Mouse (Mus musculus) cerebellum, postnatal 25 days (tissue): Measurements from ENCODE around the gene Echs1.

ENCODE experiments used
- DNase-seq, 2 experiments: peaks; one replicate each; pipeline ENCODE4 v3.0.0; 2021; ENCODE audit warnings: mixed read lengths in 2 of 2

Gene Echs1

DNA sequence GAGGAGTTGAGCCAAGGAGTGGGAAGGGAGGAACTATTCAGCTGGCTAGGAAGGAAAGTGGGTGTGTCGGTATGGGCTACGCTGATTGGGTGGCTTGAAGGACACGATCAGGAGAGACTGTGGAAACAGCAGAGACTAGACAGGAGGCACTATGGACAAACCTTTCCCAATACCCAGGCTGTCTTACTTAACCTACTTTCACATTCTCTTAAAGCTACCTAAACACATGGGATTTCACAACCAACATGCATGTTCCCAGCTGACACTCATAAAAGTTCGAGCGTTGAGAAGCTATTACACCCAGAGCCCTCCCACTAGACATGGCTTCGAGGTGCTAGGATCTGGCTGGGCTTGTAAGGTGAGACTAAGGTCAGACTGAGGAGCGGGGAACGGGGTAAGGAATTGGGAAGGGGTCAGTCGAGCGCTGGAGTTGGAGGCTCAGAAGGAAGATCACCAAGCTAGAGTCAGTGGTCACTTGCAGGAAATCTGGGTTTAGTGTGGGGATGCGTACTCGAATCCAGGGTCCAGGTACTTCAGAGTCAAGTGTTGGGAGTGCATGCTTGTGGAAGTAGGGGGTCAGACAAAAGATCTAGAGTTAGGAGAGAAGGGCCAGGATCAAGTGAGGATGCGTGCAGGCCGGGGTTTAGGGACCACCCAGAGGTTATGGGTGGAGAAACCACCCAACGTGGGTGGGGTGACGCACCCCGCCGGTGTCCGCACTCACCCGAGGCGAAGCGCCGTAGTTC, 520 bp downstream of the Echs1 start, which contains the start of gene Paox:
Paox (plus strand) TSS at position 217 of the 746 bp plus-strand sequence.
- peak in 1 of 2 experiments; percentile 36 for DNase-seq

DNA sequence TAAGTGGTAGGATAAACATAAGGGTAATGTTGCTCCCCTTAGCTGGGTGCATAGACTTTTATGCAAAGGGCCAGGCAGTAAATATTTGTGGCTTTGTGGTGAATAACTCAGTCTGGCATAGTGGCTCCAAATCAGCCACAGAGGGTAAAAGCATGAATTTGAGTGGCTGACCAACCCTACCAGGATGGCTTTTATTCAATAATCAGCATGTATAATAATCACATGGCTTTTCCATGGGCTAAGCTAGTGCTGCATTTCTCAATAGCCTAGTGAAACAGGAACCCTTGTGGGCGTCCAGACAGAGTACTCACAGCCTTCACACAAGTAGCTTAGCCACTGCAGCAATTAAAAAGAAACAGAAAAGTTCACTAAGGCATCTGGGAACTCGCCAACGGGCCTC, 4.3 kb downstream of the Echs1 start:
- no peak for DNase-seq

DNA sequence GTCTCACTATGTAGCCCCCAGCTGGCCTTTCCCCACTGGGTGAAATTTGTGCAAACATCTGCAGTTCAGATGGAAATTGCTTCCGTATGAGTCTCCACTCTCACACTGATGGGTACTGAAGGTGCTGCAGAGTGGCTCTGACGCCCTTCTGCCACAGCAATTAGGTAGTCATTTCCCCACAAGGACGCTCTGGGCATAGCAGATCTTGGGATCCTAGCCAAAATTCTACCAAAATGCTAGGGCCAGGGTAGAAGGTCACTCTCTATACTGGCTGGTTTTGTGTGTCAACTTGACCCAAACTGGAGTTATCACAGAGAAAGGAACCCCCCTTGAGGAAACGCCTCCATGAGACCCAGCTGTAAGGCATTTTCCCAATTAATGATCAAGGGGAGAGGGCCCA, 12.3 kb downstream of the Echs1 start:
- no peak for DNase-seq

DNA sequence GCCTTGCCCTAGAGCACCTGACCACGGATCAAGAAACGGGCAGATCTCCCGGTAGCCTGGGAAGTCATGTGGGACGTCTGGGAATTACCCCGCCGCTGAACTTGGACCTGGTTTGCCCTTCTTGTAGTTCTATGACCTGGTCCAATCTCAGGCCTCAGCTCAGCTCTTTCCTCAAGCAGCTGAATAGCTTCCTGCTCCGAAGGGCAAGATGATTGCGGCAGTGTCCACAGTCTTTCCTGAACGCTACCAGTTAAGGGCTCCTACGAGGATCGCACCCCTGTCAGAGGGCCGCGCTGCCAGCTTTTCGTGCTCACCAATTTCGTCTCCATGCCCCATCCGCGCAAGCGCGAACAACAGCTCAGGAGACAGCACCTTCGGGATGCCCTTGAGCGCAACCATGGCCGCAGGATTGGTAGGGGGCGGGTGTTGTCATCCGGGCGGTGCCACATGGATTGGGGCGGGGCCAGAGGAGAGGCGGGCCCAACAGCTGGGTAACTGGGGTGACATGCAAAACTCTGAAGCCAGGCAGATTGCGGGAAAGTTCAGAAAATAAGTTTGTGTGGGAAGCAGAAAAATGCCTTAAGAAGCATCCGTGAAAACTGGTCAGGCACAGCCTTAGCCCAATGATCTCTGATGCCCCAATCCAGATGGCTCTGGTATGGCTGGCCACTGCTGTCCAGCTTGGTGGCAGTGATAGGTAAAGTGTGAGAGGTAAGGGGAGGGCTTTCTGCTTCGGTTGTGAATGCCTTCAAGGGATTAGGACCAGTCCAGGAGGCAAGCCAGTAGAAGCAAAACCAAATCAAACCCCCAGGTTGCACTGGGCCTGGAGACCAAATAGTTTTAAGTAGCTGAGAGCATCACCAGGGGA, 14.0 kb downstream of the Echs1 start, which contains the start of gene Fuom:
Fuom (minus strand) TSS at position 449 of the 868 bp plus-strand sequence.
- DNase-seq = peak; percentile 85 to 89

DNA sequence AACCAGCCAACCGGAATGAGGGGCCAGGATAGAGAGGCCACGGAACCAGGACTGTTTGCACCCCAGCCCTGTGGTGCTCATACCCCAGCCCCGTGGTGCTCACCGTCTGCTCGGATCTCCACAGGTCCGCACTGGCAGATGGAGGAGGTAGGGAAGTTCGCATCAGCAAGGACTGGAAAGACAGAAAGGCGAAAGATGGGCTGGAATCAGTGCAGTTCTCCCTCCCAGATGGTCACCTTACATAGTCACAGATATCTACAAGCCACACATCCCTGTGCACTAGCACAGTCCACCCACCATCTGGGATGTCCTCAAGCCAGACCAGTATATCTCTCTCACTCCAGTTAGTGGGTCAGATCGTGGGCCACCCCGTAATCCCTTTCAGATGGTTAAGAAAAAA, 14.8 kb downstream of the Echs1 start:
- peak in 1 of 2 experiments; percentile 44 for DNase-seq

DNA sequence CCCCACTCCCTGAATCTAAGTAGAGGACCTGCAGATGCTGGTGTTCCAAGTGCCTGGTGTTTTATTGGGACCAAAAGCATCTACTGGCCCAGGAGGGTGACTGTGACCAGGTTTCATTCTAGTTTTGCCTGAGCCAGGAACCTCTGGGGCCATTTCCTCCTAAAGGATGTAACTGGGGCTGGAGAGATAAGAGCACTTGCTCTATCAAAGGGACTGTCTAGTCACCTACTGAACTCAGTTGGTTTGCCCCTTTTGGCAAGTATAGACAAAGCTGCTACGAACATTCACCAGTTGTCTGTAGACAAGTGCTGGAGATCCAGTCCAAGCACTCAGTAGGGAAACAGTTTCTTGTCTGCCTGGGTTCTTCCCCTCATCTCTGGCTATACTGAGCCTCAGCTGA, 17.8 kb downstream of the Echs1 start:
- no peak for DNase-seq

DNA sequence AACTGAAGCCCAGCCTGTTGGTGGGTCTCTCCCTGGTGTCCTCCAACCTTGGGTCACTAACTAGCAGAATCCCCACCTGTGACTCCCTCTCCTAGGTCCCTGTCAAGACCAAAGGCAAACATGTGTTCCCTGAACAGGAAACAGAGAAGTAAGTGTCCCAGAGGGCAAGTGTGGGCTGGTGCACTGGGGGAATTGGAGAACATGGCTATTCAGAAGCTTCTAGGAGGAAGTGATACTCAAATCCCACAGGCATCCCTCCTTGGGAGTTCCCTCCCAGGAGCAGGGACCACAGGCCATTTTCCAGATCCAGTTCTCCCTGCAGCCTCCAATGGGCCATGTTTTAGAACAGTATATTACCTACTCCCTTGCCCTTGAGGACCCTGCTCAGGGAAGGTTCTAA, 20.2 kb downstream of the Echs1 start:
- no peak for DNase-seq

DNA sequence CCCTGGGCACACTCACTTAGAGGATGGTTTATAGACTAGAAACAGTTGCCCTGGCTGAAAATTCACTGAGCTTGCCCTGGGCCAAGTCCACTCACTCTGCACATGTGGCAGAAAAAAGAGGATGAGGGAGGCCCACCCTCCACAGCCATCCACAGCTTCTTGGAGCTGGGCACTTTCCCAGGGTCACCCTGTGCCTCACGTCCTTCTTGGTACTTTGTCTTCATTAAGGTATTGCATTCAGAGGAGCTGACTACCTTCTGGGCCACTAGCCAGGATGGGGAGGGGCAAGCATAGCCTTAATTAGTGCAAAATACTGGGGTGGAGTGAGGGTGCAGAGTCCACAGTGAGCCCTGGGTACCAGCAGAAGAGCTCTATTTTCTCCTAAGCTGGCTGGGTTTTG, 20.7 kb downstream of the Echs1 start:
- DNase-seq = no peak

DNA sequence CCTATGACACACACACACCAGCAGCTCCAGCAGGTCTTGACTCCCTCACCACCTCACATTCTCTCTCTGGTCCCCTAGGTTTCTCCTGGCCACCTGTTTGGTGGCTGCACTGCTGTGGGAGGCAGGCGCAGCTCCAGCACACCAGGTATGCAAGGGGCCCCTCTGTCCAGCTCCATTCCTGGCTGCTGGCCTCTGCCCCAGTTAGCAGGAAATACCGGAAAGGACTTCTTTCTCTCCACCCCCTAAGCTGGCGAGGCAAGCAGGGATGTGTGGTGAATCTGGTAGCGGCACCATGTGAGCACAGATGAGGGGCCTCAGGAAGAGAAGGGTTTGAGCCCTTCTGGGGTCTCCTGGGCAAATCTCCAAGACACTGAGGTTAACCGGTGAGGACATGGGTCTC, 21.3 kb downstream of the Echs1 start:
- DNase-seq = no peak

DNA sequence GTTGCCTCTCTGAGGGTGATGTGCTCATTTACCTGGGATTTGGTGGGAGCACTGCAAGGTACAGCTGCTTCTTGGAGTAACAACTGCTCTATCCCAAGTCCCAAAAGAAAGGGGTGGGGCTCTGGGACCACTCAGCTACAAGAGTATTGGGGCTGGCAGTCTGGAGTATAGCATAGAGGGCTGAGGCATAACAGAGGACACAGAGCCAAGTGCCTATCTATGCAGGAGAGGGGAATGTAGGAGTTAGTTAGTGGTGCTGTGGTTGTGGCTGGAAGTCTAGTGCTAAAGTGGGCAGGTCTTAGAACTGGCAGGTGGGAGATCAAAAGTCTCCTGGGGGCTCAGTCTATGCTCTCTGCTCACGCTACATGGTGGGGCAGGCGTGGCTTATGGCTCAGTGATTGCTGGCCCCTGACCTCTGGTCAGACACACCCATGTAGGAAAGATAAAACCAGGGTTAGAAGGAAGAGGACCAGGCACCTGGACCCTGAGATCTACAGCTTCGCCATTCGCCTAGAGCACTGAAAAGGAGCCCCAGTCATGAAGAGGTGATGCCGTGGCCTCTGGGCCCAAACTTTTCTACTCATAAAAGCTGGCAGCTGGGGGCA, 23.2 kb downstream of the Echs1 start, which contains the start of gene Prap1:
Prap1 (plus strand) TSS at position 472 of the 605 bp plus-strand sequence.
- no peak for DNase-seq

DNA sequence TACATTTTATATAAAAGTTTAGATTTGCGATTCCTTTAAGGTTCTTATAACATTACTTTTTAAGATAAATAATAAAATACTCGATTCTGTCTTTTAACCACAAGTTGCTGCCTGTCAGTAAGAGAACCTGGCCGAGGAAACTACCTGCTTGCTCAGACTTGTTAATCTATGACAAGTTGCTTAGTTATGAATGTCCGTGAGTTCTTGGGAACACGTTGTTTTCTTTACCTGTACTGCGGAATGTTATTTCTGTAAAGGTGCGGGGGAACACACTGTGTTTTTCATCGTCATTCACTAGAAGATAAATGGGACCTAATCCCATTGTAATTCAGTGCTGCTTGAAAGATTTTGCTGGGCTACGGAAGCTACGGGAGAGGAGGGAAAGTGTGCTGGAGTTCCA, 25.7 kb downstream of the Echs1 start:
- DNase-seq = no peak

DNA sequence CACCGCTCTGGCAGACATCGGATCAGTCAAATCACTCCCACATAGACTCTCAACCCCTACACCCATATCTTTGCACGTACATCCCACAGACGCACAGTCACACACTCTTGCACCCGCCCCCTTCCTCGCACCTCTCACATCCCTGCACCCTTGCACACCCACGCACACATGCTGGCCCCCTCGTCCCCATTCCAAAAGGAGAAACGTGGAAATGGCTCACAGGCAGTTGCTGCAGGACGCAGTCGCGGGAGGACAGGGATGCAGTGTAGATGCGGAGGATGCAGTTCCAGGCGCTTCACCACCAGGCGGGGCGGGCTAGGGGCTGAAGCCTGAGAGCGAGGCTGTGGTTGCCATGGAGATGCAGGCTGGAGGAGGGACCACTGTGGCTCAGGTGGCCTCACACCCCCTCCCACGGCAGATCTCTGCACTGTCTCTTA, 34.0 kb downstream of the Echs1 start, which contains the start of gene Caly:
Caly (minus strand) TSS at position 307 of the 437 bp plus-strand sequence.
- DNase-seq = peak; percentile 78 to 87

DNA sequence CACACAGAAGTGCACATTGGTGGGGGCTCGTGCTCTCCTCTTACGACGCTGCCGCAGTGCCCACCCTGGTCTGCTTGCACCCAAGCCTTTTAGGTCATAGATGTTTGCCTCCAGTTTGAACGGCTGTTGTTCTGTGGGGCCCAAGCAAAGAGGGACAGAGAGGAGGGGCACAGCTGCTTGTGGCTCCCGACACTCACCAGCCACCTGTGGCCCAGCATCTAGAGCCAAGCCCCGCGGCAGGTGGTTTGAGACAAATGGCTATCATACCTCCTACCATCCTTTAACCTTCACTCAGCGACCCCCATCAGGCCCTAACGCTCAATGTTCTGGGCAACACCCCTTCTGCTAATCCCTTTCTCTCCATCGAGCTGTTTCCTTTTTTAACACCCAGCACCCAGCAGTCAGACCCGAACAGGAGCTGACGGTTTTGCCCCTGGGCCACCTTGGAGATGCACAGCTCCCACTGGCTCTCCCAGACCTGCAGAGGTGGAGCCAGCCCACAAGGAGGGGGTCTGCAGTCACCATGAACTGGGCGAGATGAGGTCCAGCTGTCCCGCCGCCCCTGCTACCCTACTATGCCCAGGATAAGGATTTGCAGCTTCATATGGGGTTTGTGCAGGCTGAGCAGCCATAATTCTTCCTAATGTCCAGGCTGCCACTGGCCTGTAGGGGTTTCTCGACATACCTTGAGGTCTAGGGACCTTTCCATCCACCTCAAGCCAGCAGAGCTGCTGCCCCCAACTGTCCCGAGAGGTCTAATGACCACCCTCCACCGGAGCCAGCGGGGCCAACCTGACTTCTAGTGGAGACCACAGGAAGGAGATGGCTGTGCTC, 34.7 kb downstream of the Echs1 start:
- peak; percentile 58 to 67 for DNase-seq

DNA sequence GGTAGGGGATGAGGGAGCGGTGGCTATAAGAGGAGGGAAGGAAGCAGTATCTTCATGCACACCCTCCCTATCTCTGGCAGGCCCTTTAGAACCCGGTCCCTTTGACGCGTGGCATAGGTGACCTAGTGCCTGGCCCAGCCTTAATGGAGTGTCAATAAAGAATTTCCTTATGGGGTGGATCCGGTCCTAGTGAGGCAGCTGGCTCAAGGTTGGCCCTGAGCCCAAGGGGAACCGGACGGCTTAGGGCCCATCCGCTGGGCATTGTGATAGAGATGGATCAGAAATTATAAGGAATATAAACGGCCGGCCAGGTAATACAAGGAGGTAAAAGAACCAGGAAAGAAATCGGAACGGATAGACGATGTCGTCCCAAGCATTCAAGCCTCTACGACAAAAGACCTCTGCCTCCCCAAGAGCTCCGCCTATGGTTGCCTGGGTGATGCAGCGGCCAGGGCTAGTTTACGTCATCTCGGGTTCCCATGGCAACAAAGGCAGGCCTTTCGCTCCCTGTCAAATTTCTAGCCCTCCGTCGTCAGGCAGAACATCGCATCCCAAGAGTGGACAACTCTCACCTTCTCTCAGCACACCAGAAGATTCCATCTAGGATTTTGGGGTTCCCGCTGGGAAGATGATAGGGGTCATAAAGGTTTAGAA, 35.6 kb downstream of the Echs1 start:
- DNase-seq = peak; percentile 89 to 94

DNA sequence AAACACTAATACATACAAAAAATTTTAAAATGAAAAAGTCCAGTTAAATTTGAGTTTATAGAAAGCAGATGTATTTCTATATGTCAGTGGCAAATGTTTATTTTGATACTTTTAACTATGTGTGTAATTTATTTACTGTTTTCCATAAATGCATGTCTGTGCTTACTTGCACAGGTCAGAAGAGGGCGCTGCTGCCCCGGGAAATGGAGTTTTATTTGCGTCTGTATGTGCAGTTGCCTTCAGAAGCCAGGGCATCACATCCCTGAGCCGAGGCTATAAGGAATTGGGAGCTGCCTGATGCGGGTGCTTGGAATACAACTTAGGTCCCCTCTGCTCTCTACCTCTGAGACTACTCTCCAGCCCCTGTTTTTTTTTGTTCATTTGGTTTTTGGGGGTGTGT, 37.6 kb downstream of the Echs1 start:
- DNase-seq = peak; percentile 83 to 89

DNA sequence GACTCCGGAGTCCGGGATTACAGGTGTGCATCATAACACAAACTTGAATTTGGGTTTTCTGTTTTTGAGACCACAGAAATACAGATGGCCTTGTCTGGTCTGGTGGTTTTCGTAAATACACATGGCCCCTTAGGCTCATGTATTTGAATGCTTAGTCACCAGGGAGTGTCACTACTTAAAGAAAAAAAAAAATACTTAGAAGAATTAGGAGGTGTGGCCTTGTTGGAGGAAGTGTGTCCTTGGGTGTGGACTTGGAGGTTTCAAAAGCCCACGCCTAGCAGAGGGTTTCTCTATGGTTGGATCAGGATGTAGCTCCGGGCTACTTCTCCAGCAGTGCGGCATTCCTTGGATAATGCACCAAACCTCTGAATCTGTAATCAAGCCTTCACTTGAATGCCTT, 38.6 kb downstream of the Echs1 start:
- DNase-seq = no peak

DNA sequence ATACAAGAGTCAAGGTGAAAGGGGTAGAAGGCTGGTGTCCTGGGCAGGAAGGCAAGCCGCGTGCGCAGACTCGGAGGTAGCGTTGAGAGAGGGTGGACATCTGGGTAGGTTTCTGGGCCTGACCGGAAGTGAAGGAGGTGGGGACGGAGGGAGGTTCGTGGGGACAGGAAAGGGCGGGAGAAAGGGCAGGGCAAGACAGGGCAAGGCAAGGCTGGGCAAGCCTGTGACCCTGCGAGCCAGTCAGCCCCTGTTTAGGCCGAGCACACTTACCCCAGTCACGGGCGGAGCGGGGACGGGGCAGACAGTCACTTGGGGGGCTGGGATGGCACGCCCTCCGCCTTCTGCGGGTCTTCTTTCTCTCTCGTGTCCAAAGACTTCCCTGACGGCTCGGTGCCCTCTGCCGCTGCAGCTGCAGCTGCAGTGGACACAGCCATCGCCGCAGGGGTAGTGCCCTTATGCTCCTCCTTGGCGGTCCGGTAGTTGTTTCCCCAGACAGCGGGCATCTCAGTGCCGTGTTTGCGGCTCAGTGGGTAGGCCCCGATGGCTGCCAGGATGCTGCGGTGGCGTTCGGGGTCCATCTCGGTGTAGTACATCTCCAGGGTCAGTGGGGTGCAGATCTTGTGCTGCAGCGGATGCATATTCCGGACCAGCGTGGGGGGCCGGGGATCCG, 46.1 kb downstream of the Echs1 start:
- no peak for DNase-seq

DNA sequence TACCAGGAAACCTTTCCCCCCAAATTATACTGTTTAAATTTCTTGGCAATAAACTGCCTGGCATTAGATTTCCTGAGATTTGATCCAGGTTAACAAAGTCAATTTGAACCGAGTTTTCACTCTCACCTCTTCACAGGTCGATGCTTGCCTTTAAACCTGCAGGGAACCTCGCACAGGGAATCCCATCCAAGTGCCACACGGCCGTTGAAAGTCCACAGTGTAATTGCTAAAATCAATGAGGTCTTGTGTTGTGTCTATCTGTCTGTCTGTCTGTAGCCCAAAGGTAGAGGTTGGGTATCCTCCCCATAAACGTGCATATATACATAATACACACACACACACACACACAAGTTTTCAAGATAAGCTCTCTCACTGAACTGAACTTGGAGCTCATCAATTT, 48.9 kb downstream of the Echs1 start:
- no peak for DNase-seq

DNA sequence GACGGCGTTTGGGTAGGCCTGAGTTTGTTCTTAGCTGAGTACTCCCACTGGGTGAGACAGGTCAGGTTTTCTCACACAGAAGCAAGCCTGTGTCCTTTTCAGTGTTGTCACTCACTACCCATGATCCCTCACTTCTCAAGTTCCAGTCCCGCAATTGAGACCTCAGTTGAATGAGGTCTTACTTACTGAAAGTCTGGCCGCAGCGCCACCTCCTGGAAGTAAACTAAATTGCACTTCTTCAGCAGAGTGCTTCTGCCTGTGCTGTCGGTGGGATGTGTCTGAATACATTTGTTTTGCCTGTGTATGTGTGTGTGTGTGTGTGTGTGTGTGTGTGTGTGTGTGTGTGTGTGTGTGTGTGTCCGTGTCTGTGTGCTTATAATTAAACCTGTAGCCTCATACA, 53.2 kb downstream of the Echs1 start:
- DNase-seq = peak; percentile 68 to 84

DNA sequence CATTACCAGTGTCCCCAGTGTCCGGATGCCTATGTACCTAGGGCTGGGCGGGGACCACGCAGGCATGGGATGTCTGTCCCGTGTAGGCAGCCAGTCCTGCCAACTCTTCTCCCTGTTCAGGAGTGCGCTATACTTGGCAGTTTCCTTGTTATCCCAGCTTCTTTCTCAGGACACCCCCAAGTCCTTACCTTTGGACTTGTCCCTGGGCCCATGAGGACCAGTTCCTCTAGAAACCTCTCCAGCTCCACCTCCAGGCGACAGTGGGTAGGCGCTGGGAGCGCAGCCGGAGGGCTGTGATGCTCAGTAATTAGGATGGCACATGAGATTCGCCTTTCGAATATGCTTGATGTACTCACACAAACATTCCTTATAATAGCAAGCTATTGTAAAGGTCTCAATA, 54.0 kb downstream of the Echs1 start:
- peak in 1 of 2 experiments; percentile 57 for DNase-seq

DNA sequence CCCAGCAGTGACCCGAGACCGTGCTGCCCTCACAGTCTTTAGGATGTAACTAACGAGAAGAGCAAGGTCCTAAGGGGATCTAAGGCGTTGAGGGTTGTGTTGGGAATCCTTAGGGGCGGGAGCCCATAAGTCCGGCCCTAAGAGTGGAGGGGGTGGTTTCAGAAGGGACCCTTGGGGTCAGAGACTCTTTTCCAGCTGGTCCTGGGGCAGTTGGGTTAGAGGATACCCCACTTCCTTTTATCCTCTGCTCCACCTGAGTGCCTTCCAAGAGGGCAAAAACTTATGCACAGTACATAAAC, 54.5 kb downstream of the Echs1 start:
- no peak for DNase-seq
